7 mouse cellular contexts compared by ENCODE assay signal in the genomic region with DNA sequence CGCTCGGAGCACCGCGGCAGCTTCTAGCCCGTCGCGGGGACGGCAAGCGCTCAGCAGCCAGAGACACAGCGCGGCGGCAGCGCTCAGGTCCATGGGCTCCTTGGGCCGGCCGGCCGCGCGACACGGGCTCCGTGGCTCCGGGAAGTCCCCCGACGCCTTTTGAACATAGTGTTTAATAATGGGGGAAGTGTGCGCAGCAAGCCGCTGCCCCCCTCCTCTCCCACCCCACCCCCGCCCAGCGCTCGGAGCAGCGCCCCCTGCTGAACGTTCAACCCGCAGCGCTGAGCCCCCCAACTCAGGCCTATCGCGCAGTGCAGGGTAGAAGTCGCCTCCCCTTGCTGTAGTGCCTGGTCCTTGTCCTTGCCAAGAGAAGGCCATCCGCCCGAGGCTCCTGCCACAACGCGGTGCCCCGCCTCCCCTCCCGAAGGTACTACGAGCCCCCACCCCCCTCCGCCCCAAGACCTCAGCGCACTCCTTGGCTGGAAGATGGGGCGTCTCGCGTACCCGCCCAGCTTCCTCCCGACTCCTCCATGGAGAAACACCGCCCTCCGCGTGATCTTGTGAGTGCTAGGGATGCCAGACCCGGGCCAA. TPM values are rescaled to one million over a fixed set of nuclear protein-coding genes. Genes with fewer than 3 reads are reported as not detected.
DNase-seq lines count a peak whose midpoint lies in the region; ATAC-seq and TF ChIP-seq lines count a peak whose summit lies in the region.

TSS of gene Gdf7 (minus strand) at position 114 of the 591 bp plus-strand sequence.

- H3K27me3 ChIP-seq in forebrain, embryonic 13.5 days, result peaks cover 93% of the 10 kb centered on the region
- H3K27me3 ChIP-seq in limb, embryonic 15.5 days, result peaks cover 93% of the 10 kb centered on the region
- peaks cover 34% of the 10 kb centered on the region for H3K27me3 ChIP-seq in stomach, postnatal 0 days (ENCODE audit: control insufficient read depth, insufficient read depth, low read length)

- no peaks in the 10 kb centered on the region for H3K36me3 ChIP-seq in forebrain, embryonic 13.5 days (ENCODE audit: poor library complexity, severe bottlenecking)
- no peaks in the 10 kb centered on the region for H3K36me3 ChIP-seq in limb, embryonic 15.5 days
- no peaks in the 10 kb centered on the region for H3K36me3 ChIP-seq in stomach, postnatal 0 days (ENCODE audit: control insufficient read depth, insufficient read depth, low read length)

- H3K27ac ChIP-seq in forebrain, embryonic 13.5 days, result no peak within 1 kb of the TSS
- no peak within 1 kb of the TSS for H3K27ac ChIP-seq in limb, embryonic 15.5 days
- no peak within 1 kb of the TSS for H3K27ac ChIP-seq in stomach, postnatal 0 days (replicated peaks)

- peak within 1 kb of the TSS; percentile 45 for H3K4me3 ChIP-seq in forebrain, embryonic 13.5 days
- peak within 1 kb of the TSS; percentile 49 for H3K4me3 ChIP-seq in limb, embryonic 15.5 days
- H3K4me3 ChIP-seq in stomach, postnatal 0 days (ENCODE audit: low read depth, low read length), result peak within 1 kb of the TSS; percentile 40

- TF ChIP-seq CTCF in stomach, postnatal 0 days (IDR thresholded peaks at IDR 0.05; ENCODE audit: low read depth), result peak; percentile 46

- H3K4me1 ChIP-seq in forebrain, embryonic 13.5 days, result peaks cover 27% of the 10 kb centered on the region
- peaks cover 40% of the 10 kb centered on the region for H3K4me1 ChIP-seq in limb, embryonic 15.5 days
- 0 out of 2 replicates have a peak, but pooled peaks cover 6% of the 10 kb centered on the region for H3K4me1 ChIP-seq in stomach, postnatal 0 days (replicated peaks; ENCODE audit: control insufficient read depth, insufficient read depth)

- WGBS in forebrain, embryonic 13.5 days, result 2% methylated on average over 51 of the region's 53 CpGs
- under 1% methylated on average over 48 of the region's 53 CpGs for WGBS in limb, embryonic 15.5 days
- 2% methylated on average over 43 of the region's 53 CpGs for WGBS in stomach, postnatal 0 days

- no peaks in the 10 kb centered on the region for H3K9me3 ChIP-seq in forebrain, embryonic 13.5 days (replicated peaks)
- H3K9me3 ChIP-seq in limb, embryonic 15.5 days, result no peaks in the 10 kb centered on the region
- no peaks in the 10 kb centered on the region for H3K9me3 ChIP-seq in stomach, postnatal 0 days (ENCODE audit: control insufficient read depth, low read length)

- no peak within 1 kb of the TSS; the same call in 1 of the 2 replicates for H3K9ac ChIP-seq in forebrain, embryonic 13.5 days
- H3K9ac ChIP-seq in limb, embryonic 15.5 days, result 0 out of 2 replicates have a peak within 1 kb of the TSS, but pooled peaks have one; percentile 18
- 0 out of 2 replicates have a peak within 1 kb of the TSS, but pooled peaks have one; percentile 31 for H3K9ac ChIP-seq in stomach, postnatal 0 days (ENCODE audit: low read length)

- DNase-seq in retina, postnatal 1 day, result peak; percentile 53
- no peak for DNase-seq in retina, embryonic 14.5 days (ENCODE audit: low spot score)
- DNase-seq in stomach, postnatal 0 days (ENCODE audit: low spot score), result no peak
- DNase-seq in ovary, postnatal 36 days (ENCODE audit: low spot score), result no peak
- no peak for DNase-seq in cerebellum, postnatal 36 days

- H3K4me2 ChIP-seq in forebrain, embryonic 13.5 days, result peak within 1 kb of the TSS; percentile 72
- H3K4me2 ChIP-seq in limb, embryonic 15.5 days, result peak within 1 kb of the TSS; percentile 91
- H3K4me2 ChIP-seq in stomach, postnatal 0 days (replicated peaks; ENCODE audit: low read depth), result peak within 1 kb of the TSS; percentile 72

- TF ChIP-seq EP300 in stomach, postnatal 0 days (optimal IDR thresholded peaks at IDR 0.05), result no peak

- ATAC-seq in forebrain, embryonic 13.5 days, result peak; percentile 64
- ATAC-seq in limb, embryonic 15.5 days (ENCODE audit: insufficient number of reproducible peaks, low FRiP score, low TSS enrichment, low read depth), result no peak
- ATAC-seq in stomach, postnatal 0 days (ENCODE audit: low FRiP score, low TSS enrichment), result peak; percentile 21; the same call in 1 of the 2 replicates

RNA-seq across cellular contexts. Expression of gene Gdf7, which starts in this region (rescaled TPM):
- not detected in 2 replicates for polyA plus RNA-seq in forebrain, embryonic 13.5 days (2015; fragmentation: Nextera tagmentation; extraction: Ambion mirVana)
- polyA plus RNA-seq in limb, embryonic 15.5 days (2015; fragmentation: Nextera tagmentation; extraction: Ambion mirVana), result 0.20 and 0.27 TPM in 2 replicates
- 0.06 TPM in 1 of 2 replicates, not detected in the other for polyA plus RNA-seq in stomach, postnatal 0 days (2015; fragmentation: Nextera tagmentation; extraction: Ambion mirVana)

Comparison
In these comparisons a context has a peak if more than half of its experiments do, and no peak if none do; other contexts are left out.
1. Peak in ATAC-seq, H3K4me3 ChIP-seq and H3K4me2 ChIP-seq in forebrain, embryonic 13.5 days; RNA of the gene not detected or under 1 TPM.
2. Peak in ATAC-seq, H3K4me3 ChIP-seq, H3K9ac ChIP-seq and H3K4me2 ChIP-seq in stomach, postnatal 0 days; RNA of the gene not detected or under 1 TPM.